Mouse (Mus musculus): ENCODE results near the gene Emp1. TPM values are rescaled to one million over a fixed set of nuclear protein-coding genes. Genes with fewer than 3 reads are reported as not detected.

The Emp1 gene
- polyA plus RNA-seq, 1 experiment: 222 TPM

DNA sequence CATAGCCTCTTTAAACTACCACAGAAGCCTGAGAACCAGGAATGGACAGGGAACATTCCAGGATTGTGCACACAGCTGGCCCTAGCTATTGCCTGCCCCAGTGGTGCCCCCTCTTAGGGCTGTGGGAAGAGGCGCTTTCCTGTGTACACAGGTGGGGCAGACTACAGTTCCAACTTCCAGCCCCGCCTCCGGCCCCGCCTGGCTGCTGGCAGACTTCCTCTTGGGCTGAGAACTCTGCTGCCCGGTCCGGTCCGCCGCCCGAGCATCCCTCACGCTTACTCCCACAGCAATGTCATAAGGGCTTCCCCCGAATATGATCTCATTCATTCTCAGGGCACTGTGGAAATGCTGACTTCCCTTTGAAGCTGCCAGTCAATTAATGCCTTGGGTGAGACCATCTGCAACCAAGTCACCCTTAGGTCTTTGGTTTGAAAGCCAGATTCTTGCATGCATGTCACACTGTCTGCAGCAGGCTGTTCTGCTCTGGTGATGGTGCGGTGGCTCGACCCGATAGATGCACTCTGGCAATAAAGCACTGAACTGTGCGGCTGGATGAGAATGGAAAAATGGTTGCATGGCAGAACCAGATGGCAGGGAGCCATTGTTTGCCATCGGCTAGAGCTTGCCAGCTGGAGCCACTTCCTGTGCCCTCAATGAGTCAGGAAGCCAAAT, 38.9 kb upstream of the Emp1 start:
- H3K4me3 ChIP-seq (ENCODE audit: insufficient read depth, poor library complexity, severe bottlenecking): no peak overlapping the region
- TF ChIP-seq MAX (IDR thresholded peaks at IDR 0.05): no peak
- peak; percentile 61 for TF ChIP-seq FOSL1 (IDR thresholded peaks at IDR 0.05; ENCODE audit: insufficient read depth, low read length, poor library complexity, severe bottlenecking)
- TF ChIP-seq MYOD1 (IDR thresholded peaks at IDR 0.05; ENCODE audit: control insufficient read depth, insufficient read length, low read depth): peak; percentile 43

DNA sequence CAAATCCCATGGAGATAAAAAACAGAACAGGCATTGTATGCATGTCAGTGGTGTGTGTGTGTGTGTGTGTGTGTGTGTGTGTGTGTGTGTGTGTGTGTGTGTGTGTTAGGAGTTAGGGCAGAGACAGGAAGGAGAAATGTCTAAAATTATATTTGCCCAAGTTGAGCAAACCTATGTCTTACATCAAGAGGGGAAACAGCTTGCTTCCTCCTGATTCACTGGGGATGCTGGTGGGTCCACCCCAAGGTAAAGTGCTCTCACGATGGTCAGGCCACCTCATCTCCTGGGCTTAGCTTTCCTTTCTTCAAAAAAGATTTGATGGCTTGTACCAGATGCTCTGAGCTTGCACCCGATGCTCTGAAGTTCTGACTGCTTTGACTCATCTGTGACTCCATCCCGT, 38.2 kb upstream of the Emp1 start:
- H3K27me3 ChIP-seq (ENCODE audit: control insufficient read depth, insufficient read depth, insufficient read length): no peaks in the 10 kb centered on the region
- H3ac ChIP-seq (ENCODE audit: control insufficient read depth, insufficient read length, low read depth): no peak overlapping the region
- no peak overlapping the region for H3K4me3 ChIP-seq (ENCODE audit: insufficient read depth, poor library complexity, severe bottlenecking)
- H3K79me3 ChIP-seq (ENCODE audit: low read depth): no peaks in the 10 kb centered on the region
- peak; percentile 13 for TF ChIP-seq MAX (IDR thresholded peaks at IDR 0.05)
- no peak for TF ChIP-seq MYOG (IDR thresholded peaks at IDR 0.05; ENCODE audit: control insufficient read depth, extremely low read depth, insufficient read length)
- no peak for TF ChIP-seq CTCF (IDR thresholded peaks at IDR 0.05; ENCODE audit: control insufficient read depth, insufficient read depth, insufficient read length)
- TF ChIP-seq CEBPB (IDR thresholded peaks at IDR 0.05; ENCODE audit: low read depth): peak; percentile 10
- TF ChIP-seq FOSL1 (IDR thresholded peaks at IDR 0.05; ENCODE audit: insufficient read depth, low read length, poor library complexity, severe bottlenecking): no peak
- TF ChIP-seq USF1 (IDR thresholded peaks at IDR 0.05; ENCODE audit: low read depth): no peak
- peak; percentile 75 for TF ChIP-seq MYOD1 (IDR thresholded peaks at IDR 0.05; ENCODE audit: control insufficient read depth, insufficient read length, low read depth)
- H3K79me2 ChIP-seq (ENCODE audit: control insufficient read depth, insufficient read depth): no peaks in the 10 kb centered on the region
- H3K36me3 ChIP-seq (ENCODE audit: control insufficient read depth, insufficient read depth): no peaks in the 10 kb centered on the region

More for the DNA sequence above, 38.9 kb upstream of the Emp1 start:
- Histone ChIP-seq H3K79me3 (ENCODE audit: low read depth) (no peaks in the 10 kb centered on the region), H3K36me3 (ENCODE audit: control insufficient read depth, insufficient read depth) (no peaks in the 10 kb centered on the region), H3ac (ENCODE audit: control insufficient read depth, insufficient read length, low read depth) (peak overlapping the region; percentile 70), H3K27me3 (ENCODE audit: control insufficient read depth, insufficient read depth, insufficient read length) (no peaks in the 10 kb centered on the region), H3K79me2 (ENCODE audit: control insufficient read depth, insufficient read depth) (no peaks in the 10 kb centered on the region)

DNA sequence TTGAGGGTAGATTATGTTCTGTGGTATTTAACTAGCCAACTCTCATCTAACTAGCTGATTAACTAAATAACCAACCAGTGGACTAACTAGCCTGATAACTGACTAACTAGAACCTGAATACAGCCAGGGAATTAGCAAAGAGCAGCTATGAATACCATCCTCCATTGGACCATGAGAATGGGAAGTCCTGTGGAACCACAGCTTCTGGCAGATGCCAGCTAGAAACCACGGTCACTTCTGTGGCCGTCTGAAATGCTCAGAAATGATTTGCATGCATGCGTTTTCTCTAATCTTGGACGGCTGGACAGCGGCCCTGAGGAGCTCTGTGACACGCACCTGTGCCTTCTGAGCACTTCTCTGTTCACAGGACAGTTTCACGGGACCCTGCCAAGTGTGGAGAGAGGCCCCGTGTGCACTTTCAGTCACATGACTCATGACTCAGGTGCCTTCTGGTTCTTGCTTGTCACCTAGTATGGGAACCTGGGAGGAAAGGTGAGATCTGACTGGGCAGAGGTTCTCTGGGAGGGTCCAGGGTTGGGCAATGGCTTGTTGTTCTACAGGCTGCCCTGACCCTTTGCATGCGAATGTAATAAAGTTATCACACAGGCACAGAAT, 37.6 kb upstream of the Emp1 start:
- H3K79me3 ChIP-seq (ENCODE audit: low read depth): no peaks in the 10 kb centered on the region
- TF ChIP-seq MYOD1 (IDR thresholded peaks at IDR 0.05; ENCODE audit: control insufficient read depth, insufficient read length, low read depth): peak; percentile 19
- peak; percentile 52 for TF ChIP-seq USF1 (IDR thresholded peaks at IDR 0.05; ENCODE audit: low read depth)
- no peak for TF ChIP-seq CTCF (IDR thresholded peaks at IDR 0.05; ENCODE audit: control insufficient read depth, insufficient read depth, insufficient read length)
- H3K27me3 ChIP-seq (ENCODE audit: control insufficient read depth, insufficient read depth, insufficient read length): no peaks in the 10 kb centered on the region
- H3ac ChIP-seq (ENCODE audit: control insufficient read depth, insufficient read length, low read depth): no peak overlapping the region
- H3K79me2 ChIP-seq (ENCODE audit: control insufficient read depth, insufficient read depth): no peaks in the 10 kb centered on the region
- H3K36me3 ChIP-seq (ENCODE audit: control insufficient read depth, insufficient read depth): no peaks in the 10 kb centered on the region
- H3K4me3 ChIP-seq (ENCODE audit: insufficient read depth, poor library complexity, severe bottlenecking): no peak overlapping the region

DNA sequence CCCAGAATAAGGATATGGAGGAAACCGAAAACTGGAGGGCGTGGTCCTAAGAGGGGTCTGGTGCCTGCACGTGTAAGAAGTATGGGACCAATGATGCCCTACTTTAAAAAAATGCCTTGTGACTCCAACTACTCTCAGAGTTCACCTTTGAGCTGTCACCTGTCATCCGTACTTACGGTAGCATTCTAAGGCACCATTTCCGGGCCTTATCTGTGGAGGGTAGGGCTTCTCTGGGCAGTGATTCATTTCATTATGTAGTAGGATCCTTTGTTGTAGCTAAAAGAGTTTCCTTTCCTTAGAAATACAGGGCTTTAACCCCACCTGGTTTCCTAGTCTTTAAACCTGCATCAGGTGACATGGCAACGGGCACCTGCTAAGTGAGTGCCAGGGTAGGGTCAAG, 35.5 kb upstream of the Emp1 start:
- H3K79me2 ChIP-seq (ENCODE audit: control insufficient read depth, insufficient read depth): no peaks in the 10 kb centered on the region
- H3K4me3 ChIP-seq (ENCODE audit: insufficient read depth, poor library complexity, severe bottlenecking): no peak overlapping the region
- TF ChIP-seq MYOG (IDR thresholded peaks at IDR 0.05; ENCODE audit: control insufficient read depth, extremely low read depth, insufficient read length) (no peak), CTCF (IDR thresholded peaks at IDR 0.05; ENCODE audit: control insufficient read depth, insufficient read depth, insufficient read length) (no peak), USF1 (IDR thresholded peaks at IDR 0.05; ENCODE audit: low read depth) (no peak), FOSL1 (IDR thresholded peaks at IDR 0.05; ENCODE audit: insufficient read depth, low read length, poor library complexity, severe bottlenecking) (no peak), MYOD1 (IDR thresholded peaks at IDR 0.05; ENCODE audit: control insufficient read depth, insufficient read length, low read depth) (no peak), CEBPB (IDR thresholded peaks at IDR 0.05; ENCODE audit: low read depth) (no peak), MAX (IDR thresholded peaks at IDR 0.05) (no peak)
- H3K79me3 ChIP-seq (ENCODE audit: low read depth): no peaks in the 10 kb centered on the region
- no peaks in the 10 kb centered on the region for H3K36me3 ChIP-seq (ENCODE audit: control insufficient read depth, insufficient read depth)
- H3K27me3 ChIP-seq (ENCODE audit: control insufficient read depth, insufficient read depth, insufficient read length): no peaks in the 10 kb centered on the region
- H3ac ChIP-seq (ENCODE audit: control insufficient read depth, insufficient read length, low read depth): no peak overlapping the region

DNA sequence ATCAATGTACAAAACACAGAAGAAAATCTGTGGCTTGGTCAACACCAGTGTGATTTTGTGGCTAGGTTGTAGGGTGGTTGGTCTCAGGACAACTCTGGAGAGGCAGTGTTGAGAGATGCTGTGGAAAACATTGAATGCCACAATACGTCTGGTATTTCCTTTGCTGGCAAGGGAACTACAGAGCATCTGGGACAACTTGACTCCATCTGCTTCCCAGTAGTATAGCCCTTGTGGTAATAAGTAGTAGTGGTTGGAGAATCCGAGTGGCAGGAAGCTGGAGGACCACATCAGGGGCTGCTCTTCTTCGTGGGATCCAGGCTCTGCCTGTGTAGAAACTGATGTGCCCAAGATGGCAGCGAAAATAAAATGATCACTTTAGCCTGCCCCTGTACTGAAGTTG, 30.4 kb upstream of the Emp1 start:
- Histone ChIP-seq H3K36me3 (ENCODE audit: control insufficient read depth, insufficient read depth) (no peaks in the 10 kb centered on the region), H3K79me2 (ENCODE audit: control insufficient read depth, insufficient read depth) (no peaks in the 10 kb centered on the region), H3K4me3 (ENCODE audit: insufficient read depth, poor library complexity, severe bottlenecking) (no peak overlapping the region), H3K79me3 (ENCODE audit: low read depth) (no peaks in the 10 kb centered on the region), H3K27me3 (ENCODE audit: control insufficient read depth, insufficient read depth, insufficient read length) (no peaks in the 10 kb centered on the region), H3ac (ENCODE audit: control insufficient read depth, insufficient read length, low read depth) (no peak overlapping the region)
- TF ChIP-seq CEBPB (IDR thresholded peaks at IDR 0.05; ENCODE audit: low read depth): no peak

DNA sequence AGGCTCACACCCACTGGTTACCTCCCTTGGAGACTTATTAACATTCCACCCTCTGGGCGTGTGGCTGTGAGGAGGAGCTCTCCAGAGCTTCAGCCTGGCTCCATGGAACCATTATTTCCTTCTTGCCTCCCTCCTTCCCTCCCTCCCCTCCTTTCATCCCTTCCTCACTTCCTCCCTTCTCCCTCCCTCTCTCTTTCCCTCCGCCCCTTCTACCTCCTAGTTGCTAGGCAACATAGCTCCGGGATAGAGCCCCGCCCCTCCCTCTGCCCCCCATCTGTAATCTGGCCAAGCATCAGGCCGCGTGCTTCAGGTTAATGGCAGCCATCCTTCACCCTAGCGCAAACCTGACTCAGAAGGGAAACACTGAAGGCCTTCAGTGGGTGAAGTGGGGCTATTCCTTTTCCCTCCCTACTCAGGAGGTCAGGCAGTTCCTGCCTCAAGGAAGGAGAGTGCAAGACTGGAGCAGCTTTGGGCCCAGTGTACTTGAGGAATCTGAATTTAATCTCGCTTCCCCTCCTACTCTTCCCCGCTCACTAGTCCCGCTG, 29.5 kb upstream of the Emp1 start:
- H3ac ChIP-seq (ENCODE audit: control insufficient read depth, insufficient read length, low read depth): no peak overlapping the region
- H3K36me3 ChIP-seq (ENCODE audit: control insufficient read depth, insufficient read depth): no peaks in the 10 kb centered on the region
- no peaks in the 10 kb centered on the region for H3K79me3 ChIP-seq (ENCODE audit: low read depth)
- H3K79me2 ChIP-seq (ENCODE audit: control insufficient read depth, insufficient read depth): no peaks in the 10 kb centered on the region
- TF ChIP-seq USF1 (IDR thresholded peaks at IDR 0.05; ENCODE audit: low read depth) (no peak), MYOD1 (IDR thresholded peaks at IDR 0.05; ENCODE audit: control insufficient read depth, insufficient read length, low read depth) (no peak), MYOG (IDR thresholded peaks at IDR 0.05; ENCODE audit: control insufficient read depth, extremely low read depth, insufficient read length) (no peak), FOSL1 (IDR thresholded peaks at IDR 0.05; ENCODE audit: insufficient read depth, low read length, poor library complexity, severe bottlenecking) (no peak), CTCF (IDR thresholded peaks at IDR 0.05; ENCODE audit: control insufficient read depth, insufficient read depth, insufficient read length) (no peak), CEBPB (IDR thresholded peaks at IDR 0.05; ENCODE audit: low read depth) (no peak), MAX (IDR thresholded peaks at IDR 0.05) (no peak)
- no peaks in the 10 kb centered on the region for H3K27me3 ChIP-seq (ENCODE audit: control insufficient read depth, insufficient read depth, insufficient read length)
- H3K4me3 ChIP-seq (ENCODE audit: insufficient read depth, poor library complexity, severe bottlenecking): no peak overlapping the region

Data from C2C12 (cell line).